Mouse (Mus musculus): ENCODE results near the gene Olfr771.
"Not testable (repeated sequence)": the region's sequence is repeated elsewhere in the genome, so short reads cannot be mapped to it uniquely, and the experiment has no call there.

Olfr771 gene

GRCm38 (mm10) chr10:129164651-129165050 is at the start of gene Olfr771:
Gene Olfr771 (minus strand): TSS chr10:129164751.
- no peak for DNase-seq (ENCODE audit: low spot score)

DNA sequence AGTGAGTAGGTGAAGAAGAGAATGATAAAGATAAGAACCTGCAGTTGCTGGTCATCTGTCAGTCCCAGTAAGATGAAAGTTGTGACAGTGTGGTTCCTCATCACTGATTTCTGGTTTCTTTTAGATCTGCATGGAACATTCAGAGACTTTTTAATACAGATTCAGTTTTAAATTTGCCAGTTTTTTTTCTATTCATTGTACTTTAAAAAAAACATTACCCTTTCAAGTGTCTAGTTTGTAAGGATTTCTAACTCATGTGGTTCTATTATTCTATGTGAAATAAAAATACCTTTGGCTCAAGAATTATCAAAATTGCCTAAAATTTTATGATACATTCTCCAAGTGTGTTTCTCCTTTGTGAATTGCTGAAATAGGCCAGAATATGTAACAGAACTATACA is 22.8 kb upstream of the Olfr771 start, which contains the start of gene Olfr773:
Olfr773 (minus strand) TSS at position 101 of the 400 bp plus-strand sequence.
- DNase-seq (ENCODE audit: low spot score) = not testable (repeated sequence)

DNA sequence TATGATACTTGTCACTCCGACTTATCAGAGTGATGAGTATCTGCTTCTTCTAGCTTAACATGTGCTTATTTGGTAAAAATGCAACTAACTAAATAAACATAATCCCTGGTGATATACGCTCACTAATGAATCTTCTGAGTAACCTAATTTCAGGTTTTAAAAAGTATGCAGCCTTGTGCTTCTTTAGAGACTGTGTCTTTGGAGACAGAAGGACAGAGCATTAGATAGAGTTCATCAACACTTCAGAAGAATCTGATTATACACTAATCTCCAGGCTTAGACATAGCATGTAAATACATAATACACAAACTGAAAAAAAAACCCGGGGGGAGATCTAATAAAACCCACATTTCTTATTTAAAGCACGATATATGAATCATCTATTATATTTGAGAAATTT is 13.3 kb upstream of the Olfr771 start, which contains the start of gene Olfr772:
Olfr772 (minus strand) TSS at position 101 of the 400 bp plus-strand sequence.
- DNase-seq (ENCODE audit: low spot score) = not testable (repeated sequence)

GRCm38 (mm10) chr10:129138898-129139297 is 25.7 kb downstream of the Olfr771 start, which contains the start of gene Olfr770:
Gene Olfr770 (minus strand): TSS chr10:129138998.
- DNase-seq (ENCODE audit: low spot score) = no peak

DNA sequence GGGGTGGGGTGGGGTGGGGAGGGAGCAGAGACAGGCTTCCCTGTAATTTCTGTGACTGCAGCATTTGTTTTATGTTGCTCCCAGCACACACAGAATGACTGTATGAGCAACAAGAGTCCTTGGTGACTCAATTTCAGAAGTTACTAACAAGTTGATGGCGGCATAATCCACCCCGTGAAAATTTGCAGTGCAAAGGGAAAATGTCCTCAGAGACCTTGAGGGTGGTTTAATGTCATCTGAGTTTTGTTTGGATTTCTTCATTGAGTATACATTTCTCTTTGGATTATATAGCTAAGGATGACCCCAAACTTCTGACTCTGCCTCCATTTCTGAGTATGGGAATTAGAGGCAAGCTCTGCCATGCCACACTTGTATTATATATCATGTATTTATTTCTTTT is 46.8 kb downstream of the Olfr771 start, which contains the start of gene Olfr769:
Olfr769 (minus strand) TSS at position 101 of the 400 bp plus-strand sequence.
- DNase-seq (ENCODE audit: low spot score) = no peak

DNA sequence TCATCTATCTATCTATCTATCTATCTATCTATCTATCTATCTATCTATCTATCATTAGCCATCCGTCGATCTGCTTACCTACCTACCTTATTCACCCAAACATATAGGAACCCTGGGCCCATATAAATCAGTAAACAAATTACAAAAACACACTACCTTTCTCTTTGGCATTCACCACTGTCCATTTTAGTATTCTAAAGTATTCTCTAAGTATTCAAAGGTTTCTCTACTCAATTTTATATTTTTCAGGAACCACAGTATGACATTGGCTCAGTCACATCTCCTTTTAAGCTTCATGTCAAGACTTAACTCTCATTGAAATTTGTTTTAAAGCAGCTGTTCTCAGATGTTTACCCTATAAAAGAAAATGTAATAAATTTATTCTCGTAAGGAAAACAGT is 49.4 kb downstream of the Olfr771 start:
- no peak for DNase-seq (ENCODE audit: low spot score)
